Mouse (Mus musculus) inflammation-experienced regulatory T-cells, adult 6 months (primary cell): Measurements from ENCODE around the gene Amn1. TPM values are rescaled to one million over a fixed set of nuclear protein-coding genes. Genes with fewer than 3 reads are reported as not detected.
"Not testable (repeated sequence)": the region's sequence is repeated elsewhere in the genome, so short reads cannot be mapped to it uniquely, and the experiment has no call there.

Experiments
- ATAC-seq: one replicate; pipeline ENCODE4 v1.8.0; 2017
- polyA plus RNA-seq, 3 experiments: library from polyadenylated mRNA; unstranded; fragments of 100-300 nt; shearing (Covaris generic); gene quantifications; one replicate each; pipeline ENCODE4 v1.2.1; 2017

The Amn1 gene
- polyA plus RNA-seq, 3 experiments from 2014 or later, result 24.8 to 29.4 (median 25.4) TPM

DNA sequence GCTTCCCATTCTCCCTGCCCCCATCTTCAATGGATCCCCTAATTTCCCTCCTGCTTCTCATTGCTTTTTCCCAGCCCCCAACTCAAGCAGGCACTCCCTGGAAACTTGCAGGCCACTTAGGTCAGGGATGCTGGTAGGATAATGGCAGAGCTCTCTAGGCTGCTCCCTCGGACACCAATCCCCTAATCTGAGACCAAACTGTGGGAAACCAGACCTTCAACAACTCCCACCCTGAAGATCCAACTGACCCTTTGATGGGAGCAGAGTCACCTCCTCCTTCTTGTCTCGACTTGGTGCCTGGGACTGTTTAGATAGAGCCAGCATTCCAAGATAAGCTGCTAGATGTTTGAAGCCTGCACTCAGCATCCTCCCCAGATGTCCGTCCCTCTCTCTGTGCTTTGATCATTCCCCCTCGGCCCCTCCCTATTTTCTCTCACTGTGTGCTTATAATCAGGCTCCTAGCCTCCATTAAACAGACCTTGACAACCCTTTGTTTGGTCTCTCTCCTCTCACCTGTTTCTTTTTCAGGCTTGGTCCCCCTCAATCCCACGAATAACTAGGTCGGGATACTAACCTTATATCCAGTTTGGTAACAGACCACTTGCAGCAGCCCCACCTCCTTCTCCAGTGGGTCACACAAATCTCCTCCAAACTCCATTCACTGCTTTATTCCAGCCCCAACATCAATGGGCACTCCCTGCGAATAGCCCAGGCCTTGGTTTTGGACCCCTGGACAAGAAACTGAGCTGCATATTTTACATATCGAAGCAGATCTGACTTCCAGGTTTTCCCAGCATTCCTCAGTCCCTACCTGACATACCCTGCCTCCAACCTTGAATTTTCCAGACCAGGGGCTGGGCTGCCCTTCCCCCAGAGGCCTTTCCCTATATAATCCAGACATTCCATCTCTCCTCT lies 34.1 kb downstream of the Amn1 start:
- ATAC-seq, result no peak

DNA sequence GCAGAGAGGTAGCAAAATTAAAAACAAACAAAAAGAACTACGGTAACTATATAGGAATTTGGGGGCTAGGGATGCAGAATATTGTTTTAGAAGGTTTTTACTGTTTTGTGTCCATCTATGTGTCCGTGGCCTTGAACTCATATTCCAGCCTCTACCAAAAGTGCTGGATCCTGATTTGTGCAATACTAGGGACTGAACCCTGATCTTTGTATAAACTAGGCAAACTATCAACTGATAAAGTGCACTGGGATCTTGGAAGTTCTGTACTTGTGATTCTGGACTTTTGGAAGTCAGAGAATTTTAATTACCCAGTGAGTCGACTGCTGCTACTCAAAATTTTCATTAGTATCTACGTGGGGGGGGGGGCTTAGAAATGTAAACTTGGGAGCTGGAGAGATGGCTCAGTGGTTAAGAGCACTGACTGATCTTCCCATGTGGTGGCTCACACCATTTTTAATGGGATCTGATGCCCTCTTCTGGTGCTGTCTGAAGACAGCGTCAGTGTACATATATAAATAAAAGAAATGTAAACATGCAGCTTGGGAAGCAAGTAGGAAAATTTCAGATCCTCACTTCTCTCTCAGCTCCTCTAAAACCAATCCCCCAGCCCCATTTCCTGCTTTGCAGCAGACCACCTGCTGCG lies 34.9 kb downstream of the Amn1 start:
- ATAC-seq, result no peak

DNA sequence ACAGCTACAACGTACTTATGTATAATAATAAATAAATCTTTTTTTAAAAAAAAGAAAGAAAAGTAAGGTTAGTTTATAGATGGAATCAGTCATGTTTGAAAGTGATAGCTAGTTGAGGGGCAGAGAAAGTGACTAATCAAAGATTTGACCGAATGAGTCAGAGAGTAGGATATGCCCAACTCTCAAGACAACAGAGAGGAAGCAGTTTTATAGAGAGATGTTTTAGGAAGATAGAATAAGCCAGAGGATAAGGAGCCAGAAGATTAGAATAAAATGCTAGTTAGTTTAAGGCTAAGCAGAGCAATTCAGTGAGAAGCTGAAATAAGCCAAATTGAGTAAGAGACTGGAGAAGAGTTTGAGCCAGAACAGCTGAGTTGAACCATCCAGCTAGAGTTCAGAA lies 36.4 kb downstream of the Amn1 start:
- ATAC-seq, result no peak

DNA sequence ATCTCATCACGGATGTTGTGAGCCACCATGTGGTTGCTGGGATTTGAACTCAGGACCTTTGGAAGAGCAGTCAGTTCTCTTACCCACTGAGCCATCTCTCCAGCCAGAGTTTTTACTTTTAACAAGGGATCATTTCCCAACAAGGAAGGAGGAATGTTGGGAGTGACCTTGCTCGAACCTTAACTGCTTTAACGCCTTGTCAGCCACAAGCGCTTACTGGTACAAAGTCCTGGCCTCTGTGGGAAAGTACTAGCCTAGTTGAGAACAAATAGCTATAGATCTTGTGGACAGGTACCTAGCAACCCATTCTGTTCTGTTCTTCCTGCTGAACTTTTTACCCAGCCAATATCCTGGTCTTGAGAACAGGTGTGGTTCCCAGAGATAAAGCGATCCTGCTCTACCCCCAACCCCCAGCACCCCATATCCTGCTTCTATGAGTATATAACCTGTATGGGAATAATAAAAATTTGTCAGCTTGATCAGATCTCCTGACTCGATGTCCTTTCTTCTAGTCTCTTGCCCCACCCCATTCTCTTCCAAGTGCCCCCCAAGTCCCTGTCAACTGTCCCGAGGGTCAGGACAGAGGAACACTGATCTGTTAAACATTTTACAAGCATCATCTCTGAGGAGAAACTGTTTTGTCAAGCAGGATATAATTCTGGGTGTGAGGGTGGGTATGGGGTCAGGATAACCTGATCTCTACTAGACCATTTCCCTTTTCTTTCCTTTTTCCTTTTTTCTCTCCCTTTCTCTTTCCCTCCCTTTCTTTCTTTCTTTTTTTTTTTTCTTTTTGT lies 39.9 kb downstream of the Amn1 start:
- no peak for ATAC-seq

DNA sequence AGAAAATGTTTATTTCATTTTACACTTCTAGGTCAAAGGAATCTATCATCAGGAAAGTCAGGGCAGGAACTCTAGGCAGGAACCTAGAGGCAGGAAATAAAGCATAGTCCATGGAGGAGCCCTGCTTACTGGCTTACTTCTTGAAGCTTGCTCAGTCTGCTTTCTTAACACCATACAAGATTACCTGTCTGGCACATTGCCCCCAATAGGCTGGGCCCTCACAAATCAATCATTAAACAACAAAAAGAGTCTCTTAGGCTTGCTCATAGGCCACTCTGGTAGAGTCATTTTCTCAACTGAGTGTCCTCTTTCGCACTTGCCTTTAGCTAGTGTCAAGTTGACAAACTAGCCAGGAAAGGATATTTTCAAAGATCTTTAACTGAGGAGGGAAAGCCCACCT lies 43.4 kb downstream of the Amn1 start:
- no peak for ATAC-seq

DNA sequence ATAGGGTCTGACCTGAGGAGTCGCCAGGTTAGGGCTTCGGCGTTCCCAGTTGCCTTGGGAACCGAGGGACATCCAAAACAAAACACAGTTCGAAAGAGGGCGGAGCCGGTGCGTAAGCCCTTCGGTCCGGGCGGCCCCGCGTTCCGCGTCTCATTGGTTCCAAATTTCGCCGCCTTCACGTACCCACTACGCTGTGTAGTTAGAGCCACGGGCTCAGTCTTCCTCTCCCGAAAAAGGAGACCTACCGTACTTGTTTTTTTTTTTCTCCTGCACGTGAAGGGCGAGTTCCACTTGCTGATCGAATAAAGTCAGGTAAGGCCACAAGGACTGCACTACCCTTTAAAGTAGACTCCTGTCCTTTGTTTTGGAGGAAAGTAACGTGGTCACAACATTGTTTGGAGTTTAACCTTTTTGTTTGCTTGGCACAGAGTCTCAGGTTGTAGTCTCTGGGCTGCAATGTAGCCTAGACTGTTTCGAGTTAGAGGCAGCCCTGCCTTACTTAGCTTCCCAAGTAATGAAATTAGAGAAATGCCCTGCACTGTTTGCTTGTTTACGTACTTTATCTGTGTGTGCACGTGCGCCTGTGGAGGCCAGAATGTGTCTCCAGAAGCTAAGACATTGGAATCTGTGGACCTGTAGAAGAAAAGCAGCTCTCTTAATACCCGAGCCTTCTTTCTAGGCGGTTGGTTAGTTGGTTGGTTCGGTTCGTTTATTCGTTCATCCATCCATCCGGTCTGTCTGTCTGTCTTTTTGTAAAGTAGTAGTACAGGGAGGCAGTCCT lies 46.9 kb downstream of the Amn1 start:
- ATAC-seq, result peak; percentile 94

DNA sequence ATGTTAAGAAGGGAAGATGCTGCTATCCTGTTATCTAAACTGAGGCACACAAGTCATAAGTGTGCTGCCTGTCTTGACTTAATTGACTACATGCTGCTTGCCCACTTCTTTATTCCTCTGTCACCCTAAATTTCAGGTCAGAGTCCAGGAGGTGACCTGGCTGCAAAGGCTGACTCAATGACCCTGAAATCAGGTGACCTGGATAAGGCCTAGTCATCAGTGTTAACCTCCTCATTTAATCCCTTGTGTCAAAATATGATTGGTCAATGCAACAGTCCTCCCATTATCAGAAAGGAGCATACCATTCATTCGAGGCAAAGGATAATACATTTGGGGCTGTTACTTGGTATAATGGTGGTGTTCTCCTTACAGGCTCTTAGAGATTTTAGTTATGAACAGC lies 49.0 kb downstream of the Amn1 start, which contains the start of gene Etfbkmt:
Etfbkmt (plus strand) TSS at position 379 of the 400 bp plus-strand sequence.
- no peak for ATAC-seq

DNA sequence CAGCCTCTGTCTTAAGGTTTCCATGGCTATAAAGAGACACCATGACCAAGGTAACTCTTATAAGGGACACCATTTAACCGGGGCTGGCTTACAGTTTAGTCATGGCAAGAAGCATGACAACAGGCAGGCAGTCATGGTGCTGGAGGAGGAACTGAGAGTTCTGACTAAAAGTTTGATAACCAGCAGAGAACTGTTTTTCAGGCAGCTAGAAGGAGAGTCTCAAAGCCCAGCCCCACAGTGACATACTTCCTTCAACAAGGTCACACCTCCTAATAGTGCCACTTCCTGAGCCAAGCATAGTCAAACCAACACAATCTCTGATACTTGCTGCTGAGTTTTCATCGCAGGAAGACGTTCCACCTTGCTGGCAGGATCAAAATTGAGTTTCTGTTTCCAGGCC lies 49.5 kb downstream of the Amn1 start:
- ATAC-seq, result no peak

DNA sequence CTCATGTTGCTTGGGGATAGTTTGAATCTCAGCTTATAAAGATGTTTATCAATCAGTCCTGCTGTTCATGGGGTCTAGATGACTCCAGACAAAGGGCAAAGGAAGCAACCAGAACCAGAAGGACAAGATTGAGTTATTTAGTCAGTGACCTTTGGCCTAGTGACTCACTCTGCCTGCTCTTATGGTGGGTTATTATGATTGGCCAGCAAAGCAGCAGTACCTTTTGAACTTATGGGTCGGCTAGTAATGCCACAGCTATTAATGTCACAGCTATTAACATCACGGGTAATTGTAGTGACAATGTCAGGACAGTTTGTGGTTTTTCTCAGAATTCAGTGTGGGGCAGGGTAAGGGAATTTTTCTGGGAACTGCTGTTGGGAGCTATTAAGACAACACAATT lies 50.6 kb downstream of the Amn1 start:
- ATAC-seq, result no peak

DNA sequence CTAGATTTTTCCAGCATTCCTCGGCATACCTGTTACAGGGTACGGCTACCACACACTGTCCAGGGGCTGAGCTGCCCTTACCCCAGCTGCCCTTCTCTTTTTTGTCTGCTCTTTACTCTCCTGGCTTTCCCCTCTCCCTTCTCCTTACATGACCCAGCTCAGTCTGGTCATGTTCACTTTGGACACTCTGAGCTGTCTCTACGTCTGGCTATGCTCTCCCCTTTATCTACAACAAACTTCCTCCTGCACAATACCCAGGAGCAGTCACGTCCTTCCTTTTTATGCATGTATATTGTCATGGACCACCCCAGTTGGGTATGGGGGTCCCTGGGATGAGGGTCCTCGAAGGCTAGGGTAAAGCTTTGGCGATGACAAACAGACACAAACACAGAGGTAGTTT lies 52.9 kb downstream of the Amn1 start:
- no peak for ATAC-seq

DNA sequence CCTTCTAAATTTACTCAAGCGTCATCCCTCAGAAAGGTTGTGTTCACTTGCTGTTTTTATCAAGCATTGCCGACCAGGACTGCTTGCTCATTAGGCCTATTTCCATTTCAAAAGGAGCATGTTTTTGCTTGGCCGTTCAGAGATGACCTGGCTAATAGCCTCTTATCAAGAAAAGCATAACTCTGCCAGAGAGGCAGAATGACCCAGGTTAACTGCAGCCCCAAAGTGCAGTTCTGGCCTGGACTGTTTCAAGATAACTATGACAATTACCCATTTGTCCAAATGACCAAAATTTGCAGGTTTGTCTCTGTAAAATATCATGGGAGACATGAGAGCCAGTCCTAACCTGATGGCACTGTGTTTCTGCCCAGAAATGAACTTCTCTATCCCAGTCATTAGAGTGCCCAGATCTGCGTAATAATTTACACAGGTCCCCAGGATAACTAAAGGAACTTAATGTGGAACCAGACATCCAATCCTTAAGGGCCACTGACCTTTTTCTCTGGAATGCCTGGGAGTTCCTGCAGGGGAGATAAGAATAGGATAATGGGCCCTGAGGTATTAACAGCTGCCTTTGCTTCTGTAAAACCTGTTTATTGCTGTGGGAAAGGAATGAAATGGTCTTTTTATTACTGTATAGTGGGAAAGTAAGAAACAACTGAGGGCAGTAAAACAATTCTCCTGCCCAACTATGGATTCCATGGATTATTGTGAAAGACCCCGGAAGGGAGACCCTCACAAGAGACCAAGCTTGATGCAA lies 53.9 kb downstream of the Amn1 start:
- no peak for ATAC-seq

DNA sequence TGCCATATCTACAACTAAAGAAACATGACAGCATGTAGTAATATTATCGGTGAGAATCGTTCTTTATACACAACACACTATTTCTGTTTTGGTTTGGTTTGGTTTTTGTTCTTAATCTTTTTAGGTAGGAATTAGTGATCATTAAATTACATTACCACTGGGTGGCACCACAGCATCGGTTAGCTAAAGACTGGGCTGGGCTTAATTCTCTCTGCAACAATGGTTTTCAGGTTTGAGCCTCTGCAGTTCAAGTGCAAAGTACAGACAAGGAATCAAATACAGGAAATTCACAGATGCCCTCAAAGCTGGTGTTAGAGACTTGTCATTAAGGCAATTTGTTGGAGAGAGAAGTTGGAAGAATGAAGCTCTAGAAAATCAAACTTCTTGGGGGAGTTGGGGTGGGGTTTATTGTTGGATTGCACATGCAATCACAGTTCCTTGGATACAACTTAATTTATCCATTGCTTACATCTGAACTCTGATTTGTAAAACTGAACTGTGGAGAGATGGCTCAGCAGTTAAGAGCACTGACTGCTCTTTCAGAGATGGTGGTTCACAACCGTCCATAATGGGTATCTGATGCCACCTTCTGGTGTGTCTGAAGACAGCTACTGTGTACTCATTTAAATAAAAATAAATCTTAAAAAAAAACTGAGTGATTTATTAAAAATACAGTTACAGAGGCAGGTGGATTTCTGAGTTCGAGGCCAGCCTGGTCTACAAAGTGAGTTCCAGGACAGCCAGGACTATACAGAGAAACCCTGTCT lies 56.0 kb downstream of the Amn1 start:
- peak; percentile 97 for ATAC-seq

DNA sequence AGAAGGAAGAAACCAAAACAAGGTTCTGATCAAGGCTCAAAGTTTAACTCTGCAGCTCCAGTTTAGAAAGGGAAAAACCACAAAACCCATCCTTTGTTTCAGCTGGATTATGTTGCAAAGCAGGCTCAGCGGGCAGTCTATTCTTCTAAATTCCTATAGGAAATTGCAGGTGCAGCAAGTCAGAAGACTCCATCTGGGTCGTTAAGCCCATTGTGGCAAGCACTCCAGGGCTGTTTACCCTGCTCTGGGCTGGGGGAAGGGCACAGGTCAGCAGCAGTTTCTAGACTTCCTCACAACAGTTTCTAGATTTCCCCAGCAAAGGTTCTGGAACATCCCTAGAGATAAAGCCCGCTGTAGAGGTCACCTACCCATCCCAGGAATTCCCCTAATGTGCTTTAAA lies 57.4 kb downstream of the Amn1 start:
- no peak for ATAC-seq

DNA sequence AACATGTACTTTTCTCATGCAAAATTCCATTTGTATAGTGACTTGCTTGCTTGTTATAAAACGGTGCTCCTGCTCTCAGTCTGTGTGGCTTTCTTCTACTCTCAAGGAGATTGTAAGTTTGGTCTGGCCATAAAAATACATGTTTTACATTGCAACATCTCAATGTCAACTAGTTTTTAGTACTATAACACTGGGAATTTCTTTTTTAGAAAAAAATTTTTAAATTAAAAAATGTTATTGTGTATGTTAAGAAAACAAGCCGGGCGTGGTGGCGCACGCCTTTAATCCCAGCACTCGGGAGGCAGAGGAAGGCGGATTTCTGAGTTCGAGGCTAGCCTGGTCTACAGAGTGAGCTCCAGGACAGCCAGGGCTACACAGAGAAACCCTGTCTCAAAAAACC lies 58.6 kb downstream of the Amn1 start, which contains the start of gene Gm10203:
Gm10203 (plus strand) TSS at position 301 of the 400 bp plus-strand sequence.
- not testable (repeated sequence) for ATAC-seq

DNA sequence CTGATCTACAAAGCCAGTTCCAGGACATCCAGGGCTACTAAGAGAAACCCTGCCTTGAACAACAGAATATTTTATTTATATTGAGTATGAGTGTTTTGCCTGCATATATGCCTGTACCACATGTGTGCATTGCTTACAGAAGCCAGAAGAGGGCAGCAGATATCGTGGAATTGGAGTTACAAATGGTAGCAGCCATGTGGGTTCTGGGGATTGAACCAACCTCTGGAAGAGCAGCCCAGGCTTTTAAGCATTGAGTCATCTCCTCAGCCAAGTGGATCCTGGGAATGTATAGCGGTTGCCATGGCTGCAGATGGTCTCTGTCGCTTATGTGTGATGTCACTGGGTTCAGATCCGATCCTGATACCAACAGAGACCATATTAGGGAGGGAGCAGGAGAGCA lies 61.8 kb downstream of the Amn1 start:
- ATAC-seq, result peak; percentile 84

DNA sequence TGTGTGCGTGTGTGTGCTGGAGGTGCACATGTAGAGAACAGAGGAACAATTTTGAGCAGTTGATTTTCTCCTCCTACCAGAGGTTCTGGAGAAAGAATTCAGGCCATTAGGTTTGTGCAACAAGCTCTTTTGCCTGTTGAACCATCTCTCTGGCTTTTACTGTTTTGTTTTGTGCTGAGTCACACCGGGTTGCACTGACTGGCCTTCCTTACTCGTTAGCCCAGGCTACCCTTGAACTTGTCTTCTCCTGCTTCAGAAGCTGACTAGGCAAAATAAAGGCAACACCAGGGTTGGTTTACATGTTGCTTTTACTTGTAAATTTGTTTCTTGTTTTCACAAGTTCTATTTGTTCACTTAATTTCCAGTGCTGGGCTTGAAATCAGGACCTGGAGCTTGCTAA lies 65.5 kb downstream of the Amn1 start:
- ATAC-seq, result no peak

DNA sequence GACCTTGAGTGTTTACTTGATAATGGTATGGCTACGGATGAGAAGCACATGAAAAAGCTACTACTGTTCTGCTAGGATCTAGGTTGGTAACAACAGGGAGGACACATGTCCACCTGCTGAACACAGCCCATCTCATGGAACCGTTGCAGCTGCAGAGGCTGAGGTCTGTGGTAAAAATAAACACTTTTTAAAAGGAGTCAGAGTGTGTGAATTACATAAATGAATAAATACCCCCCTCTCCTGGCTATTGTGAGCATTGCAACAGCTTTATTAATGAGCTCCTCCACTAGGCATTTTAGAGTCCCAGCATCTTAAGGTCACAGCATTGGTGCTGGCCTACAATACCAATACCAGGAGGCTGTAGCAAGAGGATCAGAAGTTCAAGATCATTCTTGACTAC lies 68.7 kb downstream of the Amn1 start:
- peak; percentile 92 for ATAC-seq

DNA sequence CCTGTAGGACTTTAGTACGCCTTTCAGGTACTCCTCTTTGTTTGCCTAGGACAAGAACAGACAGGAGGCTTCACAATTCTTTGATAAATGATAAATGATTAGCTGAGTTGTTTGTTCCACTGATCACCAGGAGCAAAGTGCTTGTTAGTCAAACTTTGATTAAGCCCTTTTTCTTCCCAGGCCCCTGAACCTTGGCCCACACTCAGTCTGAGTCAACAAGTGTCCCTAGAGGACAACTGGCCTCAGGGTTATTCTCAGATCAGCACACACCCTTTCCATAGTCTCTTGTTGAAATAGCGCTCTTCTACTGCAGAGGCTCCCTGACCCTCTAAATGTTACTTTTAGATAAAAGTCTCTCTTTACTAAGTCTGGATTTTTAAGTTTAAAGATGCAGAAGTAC lies 69.6 kb downstream of the Amn1 start:
- no peak for ATAC-seq

DNA sequence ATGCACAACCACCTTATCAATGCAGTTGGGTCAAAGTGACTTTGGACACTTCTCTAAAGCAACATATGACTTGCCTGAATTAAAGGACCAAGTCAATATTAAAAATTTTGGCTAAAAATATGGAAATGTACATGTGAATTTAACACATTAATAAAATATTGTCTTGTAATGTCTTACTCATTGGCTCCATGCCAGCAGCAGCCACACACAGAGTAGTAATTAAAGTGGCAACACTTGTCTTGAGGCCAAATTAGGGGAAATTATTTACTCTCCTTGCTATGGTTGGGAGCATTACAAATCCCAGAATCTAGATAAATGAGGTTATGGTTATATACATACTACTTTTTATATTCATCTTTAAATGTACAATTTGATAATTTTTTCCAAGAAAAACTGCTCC lies 71.5 kb downstream of the Amn1 start:
- ATAC-seq, result no peak

DNA sequence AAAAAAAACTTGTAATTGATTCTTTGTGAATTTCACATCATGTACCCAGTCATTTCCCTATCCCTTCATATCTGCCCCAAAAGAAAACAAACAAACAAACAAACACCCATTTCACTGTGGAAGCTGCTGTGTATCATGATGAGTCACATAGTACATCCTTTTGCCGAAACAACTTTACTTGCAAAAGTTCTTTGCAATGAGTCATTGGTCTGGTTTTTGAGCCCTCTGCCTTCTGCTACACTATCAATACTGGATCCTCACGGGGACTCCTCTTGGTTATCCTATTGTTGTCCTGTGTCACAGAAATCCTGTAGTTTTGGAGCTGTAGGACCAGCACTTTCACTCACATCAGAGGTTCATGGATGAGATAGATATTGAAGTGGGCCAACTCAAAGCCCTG lies 79.6 kb downstream of the Amn1 start:
- no peak for ATAC-seq

DNA sequence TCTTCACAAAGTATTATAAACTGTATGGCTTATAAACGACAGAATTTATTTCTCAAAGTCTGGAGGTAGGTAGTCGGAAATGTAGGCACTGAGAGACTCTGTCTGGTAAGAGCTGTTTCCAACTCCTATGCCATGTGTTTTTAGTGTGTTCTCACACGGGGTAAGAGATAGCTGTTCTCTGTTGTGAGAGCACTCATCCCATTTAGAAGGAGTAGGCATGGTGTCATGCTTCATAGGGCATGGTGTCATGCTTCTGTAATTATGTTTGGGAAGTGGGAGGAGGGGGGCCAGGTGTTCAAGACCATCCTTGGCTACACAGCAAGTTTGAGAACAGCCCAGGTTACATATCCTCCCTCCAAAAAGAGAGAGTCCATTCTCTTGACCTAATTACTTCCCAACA lies 80.9 kb downstream of the Amn1 start:
- ATAC-seq, result no peak
